Mouse (Mus musculus) midbrain, postnatal 0 days (tissue): ENCODE data around the gene Hacd2. TPM values are rescaled to one million over a fixed set of nuclear protein-coding genes. Genes with fewer than 3 reads are reported as not detected.

Experiments used
- ATAC-seq: fragments of 200-750 bp; cut with Nextera tagmentation; 2 replicates; pipeline ENCODE4 v1.8.0; 2017; ENCODE audit warnings: moderate number of reproducible peaks, mild to moderate bottlenecking, moderate TSS enrichment, moderate library complexity; ENCODE audit not compliant: low FRiP score
- DNase-seq: peaks from one replicate; pipeline ENCODE4 v3.0.0-alpha.2; 2015; ENCODE audit warnings: low spot score
- H3K27ac ChIP-seq: fragments of 300-500 bp; sonication (generic); 2 replicates; pipeline ENCODE4 v1.5.1; 2014; ENCODE audit warnings: low read depth, mild to moderate bottlenecking, low read length, mixed read lengths
- H3K27me3 ChIP-seq: fragments of 300-500 bp; sonication (generic); 2 replicates; pipeline ENCODE4 v1.6.1; 2014; ENCODE audit warnings: low read length, control low read depth, mixed read lengths; ENCODE audit not compliant: insufficient read depth
- H3K36me3 ChIP-seq: fragments of 300-500 bp; sonication (generic); 2 replicates; pipeline ENCODE4 v1.6.1; 2014; ENCODE audit warnings: low read length, control low read depth, mixed read lengths; ENCODE audit not compliant: insufficient read depth
- H3K4me1 ChIP-seq: fragments of 300-500 bp; sonication (generic); 2 replicates; pipeline ENCODE4 v1.6.1; 2014; ENCODE audit warnings: mild to moderate bottlenecking, control low read depth, antibody characterized with exemption, low read length, mixed read lengths; ENCODE audit not compliant: insufficient read depth
- H3K4me2 ChIP-seq: fragments of 300-500 bp; sonication (generic); 2 replicates; pipeline ENCODE4 v1.6.1; 2014; ENCODE audit warnings: low read depth, mild to moderate bottlenecking, low read length, mixed read lengths; ENCODE audit not compliant: poor library complexity, severe bottlenecking
- H3K4me3 ChIP-seq: fragments of 300-500 bp; sonication (generic); 2 replicates; pipeline ENCODE4 v1.5.1; 2014; ENCODE audit warnings: low read depth, mild to moderate bottlenecking, low read length, moderate library complexity
- H3K9ac ChIP-seq: fragments of 300-500 bp; sonication (generic); replicated peaks from 2 replicates; pipeline ENCODE4 v1.6.1; 2014; ENCODE audit warnings: mild to moderate bottlenecking, low read length, moderate library complexity, mixed read lengths; ENCODE audit not compliant: poor library complexity, severe bottlenecking
- H3K9me3 ChIP-seq: fragments of 300-500 bp; sonication (generic); 2 replicates; pipeline ENCODE4 v1.6.1; 2016; ENCODE audit warnings: low read length, control low read depth
- CTCF ChIP-seq: IDR thresholded peaks from 2 replicates; pipeline ENCODE4 v1.5.1; 2016; ENCODE audit warnings: antibody characterized with exemption, mild to moderate bottlenecking
- WGBS: fragments of 180-500 bp; shearing (Covaris S2); extraction: QIAGEN DNeasy Blood & Tissue Kit; methylation state at CpG from one replicate; pipeline ENCODE4 v1.1.7; 2014; 5-methylcytosine and 5-hydroxymethylcytosine counted together
- polyA plus RNA-seq: library from polyadenylated mRNA; unstranded; fragments of >200 nt; fragmentation: Nextera tagmentation; extraction: Ambion mirVana; gene quantifications from 2 replicates; pipeline ENCODE4 v1.2.1, GENCODE M21; 2015
- total RNA-seq: library from RNA; depleted of rRNA; stranded (reverse); fragments of >200 nt; gene quantifications from 2 replicates; pipeline ENCODE4 v1.2.3, GENCODE M21; 2014

The Hacd2 gene
- total and polyA plus RNA-seq, 2 experiments from 2014 or later = 28.4 to 49.4 TPM

GRCm38 (mm10) chr16:35025347-35025746, 3.1 kb downstream of the Hacd2 start:
- Histone ChIP-seq H3K9me3 (no peaks in the 10 kb centered on the region), H3K4me2 (no peak overlapping the region), H3K36me3 (peaks cover 4% of the 10 kb centered on the region; the same call in 1 of the 2 replicates), H3K4me3 (no peak overlapping the region), H3K27ac (no peak overlapping the region), H3K27me3 (peaks cover 4% of the 10 kb centered on the region; the same call in 1 of the 2 replicates), H3K9ac (no peak overlapping the region), H3K4me1 (no peaks in the 10 kb centered on the region)
- no peak for ATAC-seq
- WGBS = 97% methylated on average over 4 of the region's 4 CpGs
- no peak for DNase-seq
- TF ChIP-seq CTCF = no peak

GRCm38 (mm10) chr16:35033241-35033640, 11.0 kb downstream of the Hacd2 start:
- Histone ChIP-seq H3K4me3 (no peak overlapping the region), H3K36me3 (peaks cover 6% of the 10 kb centered on the region; the same call in 1 of the 2 replicates), H3K27me3 (no peaks in the 10 kb centered on the region), H3K4me1 (no peaks in the 10 kb centered on the region), H3K4me2 (no peak overlapping the region), H3K27ac (no peak overlapping the region), H3K9me3 (no peaks in the 10 kb centered on the region), H3K9ac (0 out of 2 replicates have a peak overlapping the region, but pooled peaks have one; percentile 9)
- ATAC-seq (no peak), DNase-seq (no peak)
- 82% methylated on average over 3 of the region's 3 CpGs for WGBS
- TF ChIP-seq CTCF = no peak

GRCm38 (mm10) chr16:35033809-35034577, 11.8 kb downstream of the Hacd2 start:
- Histone ChIP-seq H3K27me3 (no peaks in the 10 kb centered on the region), H3K4me3 (no peak overlapping the region), H3K27ac (no peak overlapping the region), H3K9me3 (no peaks in the 10 kb centered on the region), H3K4me2 (no peak overlapping the region), H3K9ac (no peak overlapping the region), H3K36me3 (0 out of 2 replicates have a peak, but pooled peaks cover 2% of the 10 kb centered on the region), H3K4me1 (no peaks in the 10 kb centered on the region)
- DNase-seq = no peak
- ATAC-seq = no peak
- 81% methylated on average over 8 of the region's 8 CpGs for WGBS
- no peak for TF ChIP-seq CTCF

GRCm38 (mm10) chr16:35034971-35035370, 12.7 kb downstream of the Hacd2 start:
- H3K36me3 ChIP-seq = 0 out of 2 replicates have a peak, but pooled peaks cover 2% of the 10 kb centered on the region
- no peaks in the 10 kb centered on the region for H3K27me3 ChIP-seq
- no peak overlapping the region for H3K4me2 ChIP-seq
- H3K9me3 ChIP-seq = no peaks in the 10 kb centered on the region
- no peak for TF ChIP-seq CTCF
- H3K4me3 ChIP-seq = no peak overlapping the region
- ATAC-seq (no peak), DNase-seq (no peak)
- 90% methylated on average over 5 of the region's 5 CpGs for WGBS
- H3K27ac ChIP-seq = no peak overlapping the region
- no peak overlapping the region for H3K9ac ChIP-seq
- no peaks in the 10 kb centered on the region for H3K4me1 ChIP-seq

- Histone ChIP-seq H3K27me3 (no peaks in the 10 kb centered on the region), H3K4me2 (no peak overlapping the region), H3K27ac (no peak overlapping the region), H3K9ac (no peak overlapping the region), H3K9me3 (no peaks in the 10 kb centered on the region), H3K36me3 (peaks cover 2% of the 10 kb centered on the region; the same call in 1 of the 2 replicates), H3K4me3 (no peak overlapping the region), H3K4me1 (no peaks in the 10 kb centered on the region)
- no peak for DNase-seq
- ATAC-seq = no peak
- WGBS = 92% methylated on average over 5 of the region's 5 CpGs
- no peak for TF ChIP-seq CTCF
These were observed 14.5 kb downstream of the Hacd2 start for GRCm38 (mm10) chr16:35036754-35037153.

GRCm38 (mm10) chr16:35038343-35039057, 16.3 kb downstream of the Hacd2 start:
- DNase-seq (no peak), ATAC-seq (no peak)
- H3K27ac ChIP-seq = no peak overlapping the region

More at GRCm38 (mm10) chr16:35038343-35039057, 16.3 kb downstream of the Hacd2 start:
- no peaks in the 10 kb centered on the region; the same call in 1 of the 2 replicates for H3K36me3 ChIP-seq
- no peak overlapping the region for H3K4me2 ChIP-seq
- WGBS = 17% methylated on average over 4 of the region's 4 CpGs
- H3K27me3 ChIP-seq = no peaks in the 10 kb centered on the region
- no peaks in the 10 kb centered on the region for H3K9me3 ChIP-seq
- no peak overlapping the region for H3K4me3 ChIP-seq
- no peak overlapping the region for H3K9ac ChIP-seq
- no peaks in the 10 kb centered on the region for H3K4me1 ChIP-seq
- no peak for TF ChIP-seq CTCF
